Mouse (Mus musculus): ENCODE data around the gene Inhbe.

DNA sequence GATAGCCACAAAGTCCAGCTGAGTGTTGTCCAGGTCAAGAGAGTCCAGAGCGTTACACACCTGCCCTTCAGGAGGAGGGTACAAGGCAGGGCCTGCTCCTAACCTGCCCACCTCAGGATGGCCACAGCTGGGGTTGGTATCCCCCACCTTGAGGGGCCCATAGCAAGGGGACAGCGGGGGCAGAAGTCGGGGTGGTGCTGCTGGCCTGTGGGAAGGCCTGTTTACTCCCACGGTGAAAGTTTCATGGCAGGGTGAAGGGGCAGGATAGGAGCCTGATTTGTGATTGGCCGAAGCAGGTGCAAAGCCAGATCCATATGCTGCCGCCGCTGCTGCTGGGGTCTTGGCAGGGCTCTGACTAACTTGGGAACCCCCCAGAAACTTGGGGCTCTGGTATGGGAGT is 24.0 kb downstream of the Inhbe start:
- TF ChIP-seq CTCF (IDR thresholded peaks at IDR 0.05; ENCODE audit: control insufficient read depth, insufficient read depth, low read length) (no peak), POLR2A (IDR thresholded peaks at IDR 0.05; ENCODE audit: borderline replicate concordance, control insufficient read depth, low read depth, low read length) (no peak)
